Mouse (Mus musculus) erythroblast, embryonic 14.5 days (primary cell): ENCODE measurements around the gene Phka1.

Experiments
- GATA1 ChIP-seq: IDR thresholded peaks from 2 replicates; pipeline ENCODE4 v1.6.1; 2012; ENCODE audit warnings: low read length, inconsistent platforms, mixed read lengths
- TAL1 ChIP-seq: IDR thresholded peaks from 3 replicates; pipeline ENCODE4 v1.6.1; 2012; ENCODE audit warnings: low read length, inconsistent platforms, mixed read lengths

- TF ChIP-seq TAL1 (no peak), GATA1 (no peak)
Observed at GRCm38 (mm10) chrX:102571186-102571585, 72.9 kb downstream of the Phka1 start.
